Mouse (Mus musculus) bone marrow, adult 2 months (tissue): Measurements from ENCODE around the gene Mogat2. TPM values are rescaled to one million over a fixed set of nuclear protein-coding genes. Genes with fewer than 3 reads are reported as not detected.

Source experiments
- H3K27ac ChIP-seq: fragments of 200-500 bp; 2 replicates; pipeline ENCODE4 v1.5.1; 2012; ENCODE audit warnings: low read depth, mild to moderate bottlenecking, control low read depth, inconsistent platforms, low read length; ENCODE audit not compliant: control insufficient read depth, poor library complexity, insufficient read depth
- H3K4me1 ChIP-seq: fragments of 200-500 bp; 2 replicates; pipeline ENCODE4 v1.6.1; 2011; ENCODE audit warnings: low read length; ENCODE audit not compliant: control insufficient read depth, insufficient read depth
- H3K4me3 ChIP-seq: fragments of 200-500 bp; replicated peaks from 2 replicates; pipeline ENCODE3; 2011; ENCODE audit warnings: mild to moderate bottlenecking, low read depth, low read length, control low read depth; ENCODE audit not compliant: control insufficient read depth
- CTCF ChIP-seq: fragments of 200-500 bp; IDR thresholded peaks from 2 replicates; pipeline ENCODE4 v1.5.1; 2011; ENCODE audit warnings: low read length, control low read depth; ENCODE audit not compliant: control insufficient read depth, insufficient read depth
- POLR2A ChIP-seq: fragments of 200-500 bp; IDR thresholded peaks from 2 replicates; pipeline ENCODE4 v1.6.1; 2011; ENCODE audit warnings: low read depth, mild to moderate bottlenecking, control low read depth, low read length, borderline replicate concordance; ENCODE audit not compliant: control insufficient read depth
- WGBS: fragments of 180-500 bp; shearing (Covaris S2); methylation state at CpG from one replicate; pipeline ENCODE4 v1.1.7; 2018; 5-methylcytosine and 5-hydroxymethylcytosine counted together
- polyA plus RNA-seq: library from polyadenylated mRNA; stranded (reverse); fragments of >200 nt; gene quantifications from 2 replicates; pipeline ENCODE4 v1.2.4, GENCODE M21; 2011; ENCODE audit warnings: low replicate concordance; ENCODE audit not compliant: missing spikeins, insufficient read depth, insufficient read length

Mogat2 gene
- polyA plus RNA-seq, 1 experiment, result 5.9 TPM

DNA sequence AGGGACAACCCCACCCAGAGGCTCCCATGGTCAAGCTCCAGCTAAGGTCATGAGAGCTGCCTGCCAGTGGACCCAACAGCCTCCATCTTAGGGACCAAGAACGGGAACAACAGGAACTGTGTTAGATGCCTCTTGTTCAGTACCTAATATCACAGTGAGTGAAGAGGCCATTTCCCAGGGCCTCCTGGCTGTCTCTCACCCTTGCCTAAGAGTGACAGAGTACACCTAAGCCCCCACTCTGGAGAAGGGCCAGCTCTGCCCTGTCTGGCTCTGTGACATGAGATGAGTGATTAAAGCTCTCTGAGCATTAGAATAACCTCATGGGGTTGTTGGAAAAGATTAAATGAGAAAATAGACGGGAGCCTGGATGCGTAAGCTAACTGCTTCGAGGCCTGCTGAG is 64.4 kb downstream of the Mogat2 start:
- 88% methylated on average over 4 of the region's 4 CpGs for WGBS
- H3K27ac ChIP-seq, result 0 out of 2 replicates have a peak overlapping the region, but pooled peaks have one; percentile 29
- no peaks in the 10 kb centered on the region; the same call in none of the 2 replicates for H3K4me1 ChIP-seq
- TF ChIP-seq POLR2A (no peak), CTCF (no peak)
- no peak overlapping the region for H3K4me3 ChIP-seq

DNA sequence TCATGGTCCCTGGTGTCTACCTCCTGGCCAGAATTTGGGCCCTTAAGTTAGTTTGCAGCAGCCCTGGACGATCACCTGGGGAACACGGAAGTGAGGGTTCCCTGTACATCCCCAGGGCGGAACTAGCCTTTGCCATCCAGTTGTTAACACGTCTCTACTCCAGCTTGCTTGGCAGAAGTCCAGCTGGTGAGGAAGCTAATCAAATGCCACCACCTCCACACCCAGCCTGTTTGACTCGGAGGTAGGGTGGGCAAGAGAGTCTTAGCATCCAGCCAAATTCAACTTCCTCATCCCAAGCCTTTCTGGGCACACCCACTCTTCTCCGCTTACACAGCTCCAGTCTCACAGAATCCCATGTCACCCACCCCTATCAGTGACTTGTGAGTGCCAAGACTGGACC is 65.5 kb downstream of the Mogat2 start:
- 23% methylated on average over 6 of the region's 6 CpGs for WGBS
- H3K4me1 ChIP-seq, result peaks cover 2% of the 10 kb centered on the region
- no peak for TF ChIP-seq POLR2A
- no peak for TF ChIP-seq CTCF
- H3K27ac ChIP-seq, result no peak overlapping the region
- H3K4me3 ChIP-seq, result no peak overlapping the region

- TF ChIP-seq CTCF (no peak), POLR2A (no peak)
- no peak overlapping the region for H3K4me3 ChIP-seq
- no peak overlapping the region for H3K27ac ChIP-seq
- H3K4me1 ChIP-seq, result peaks cover 2% of the 10 kb centered on the region
- WGBS, result 76% methylated on average over 10 of the region's 10 CpGs
These were observed 66.5 kb downstream of the Mogat2 start for GRCm38 (mm10) chr7:99171730-99172463.

DNA sequence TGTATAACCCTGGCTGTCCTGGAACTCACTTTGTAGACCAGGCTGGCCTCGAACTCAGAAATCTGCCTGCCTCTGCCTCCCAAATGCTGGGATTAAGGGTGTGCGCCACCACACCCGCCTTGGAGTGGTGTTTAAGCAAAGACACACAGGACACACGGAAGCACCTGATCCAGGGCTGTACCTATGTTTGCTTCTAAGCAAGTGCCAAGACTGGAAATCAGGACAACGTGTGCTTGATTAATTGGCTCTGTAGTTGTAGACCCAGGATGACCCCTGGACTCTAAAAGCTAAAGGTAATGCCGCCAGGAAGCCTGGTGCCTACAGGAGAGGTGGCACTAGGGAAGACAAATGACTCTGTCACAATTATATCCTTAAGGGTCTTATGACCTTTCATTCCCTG is 67.9 kb downstream of the Mogat2 start:
- WGBS, result 82% methylated on average over 6 of the region's 6 CpGs
- no peak for TF ChIP-seq POLR2A
- Histone ChIP-seq H3K4me3 (no peak overlapping the region), H3K27ac (no peak overlapping the region), H3K4me1 (peaks cover 2% of the 10 kb centered on the region)

DNA sequence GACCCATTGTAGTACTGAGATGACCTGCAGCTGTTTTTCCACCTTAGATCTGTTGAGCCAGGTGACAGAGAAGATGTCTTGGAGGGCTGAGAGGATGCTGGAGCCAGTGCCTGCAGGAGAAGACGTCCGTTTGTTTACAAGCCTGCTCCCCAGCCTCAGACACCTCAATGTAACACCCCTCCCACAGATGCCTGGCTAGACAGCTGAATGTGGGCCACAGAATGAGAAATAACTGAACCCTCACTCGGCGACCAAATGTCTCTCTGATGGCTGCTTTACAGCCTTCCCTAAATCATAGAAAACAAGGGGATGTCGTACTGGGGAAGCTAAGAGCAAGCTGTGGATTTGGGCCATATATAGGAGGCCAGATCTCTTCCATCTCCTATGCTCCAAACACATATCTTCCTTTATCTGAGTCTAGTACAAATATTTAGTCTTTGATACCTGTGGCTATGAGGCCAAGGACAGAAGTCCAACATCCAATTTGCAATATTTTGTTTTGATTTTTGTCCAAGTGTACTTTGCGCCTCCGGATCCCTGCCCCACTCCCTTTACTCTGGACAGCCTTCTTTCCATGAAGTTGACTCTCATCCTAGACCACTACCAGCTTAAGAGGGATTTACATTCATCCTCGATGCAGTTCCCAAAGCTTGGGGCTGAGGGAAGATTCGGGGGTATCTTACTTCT is 68.6 kb downstream of the Mogat2 start:
- TF ChIP-seq CTCF (no peak), POLR2A (no peak)
- Histone ChIP-seq H3K4me1 (peaks cover 2% of the 10 kb centered on the region), H3K4me3 (no peak overlapping the region), H3K27ac (no peak overlapping the region)
- WGBS, result 82% methylated on average over 9 of the region's 9 CpGs

Other genes starting within 250 kb of the Mogat2 start
- gene Uvrag, start 97.5 kb downstream of the Mogat2 start, polyA plus RNA-seq, result 10.5 and 38.2 TPM in 2 replicates
- gene Dgat2, start 55.9 kb downstream of the Mogat2 start, polyA plus RNA-seq, result 3.8 and 10.9 TPM in 2 replicates
- 1.7 TPM in 1 of 2 replicates, not detected in the other for gene Map6, start 28.8 kb upstream of the Mogat2 start, polyA plus RNA-seq
- gene Serpinh1, start 114.6 kb upstream of the Mogat2 start, polyA plus RNA-seq, result 12.1 and 47.9 TPM in 2 replicates
- gene Gdpd5, start 142.8 kb upstream of the Mogat2 start, polyA plus RNA-seq, result 0.54 and 1.5 TPM in 2 replicates
- gene Klhl35, start 227.4 kb upstream of the Mogat2 start, polyA plus RNA-seq, result 0.83 TPM in 1 of 2 replicates, not detected in the other
- gene Rps3, start 245.1 kb upstream of the Mogat2 start, polyA plus RNA-seq, result 490 and 757 TPM in 2 replicates